Mouse (Mus musculus) ES-E14 (cell line): Measurements from ENCODE around the gene Gm45208.

ENCODE experiments used
- CHD2 ChIP-seq: IDR thresholded peaks from 2 replicates; pipeline ENCODE4 v1.6.1; 2014; ENCODE audit warnings: mild to moderate bottlenecking, low read depth, low read length, inconsistent platforms
- HCFC1 ChIP-seq: IDR thresholded peaks from 2 replicates; pipeline ENCODE4 v1.6.1; 2012; ENCODE audit warnings: low read length, inconsistent platforms, borderline replicate concordance; ENCODE audit not compliant: insufficient read depth
- MAFK ChIP-seq: IDR thresholded peaks from 2 replicates; pipeline ENCODE4 v1.6.1; 2014; ENCODE audit warnings: mild to moderate bottlenecking, low read depth, low read length, inconsistent platforms; ENCODE audit not compliant: insufficient read depth
- ZC3H11A ChIP-seq: IDR thresholded peaks from 2 replicates; pipeline ENCODE4 v1.6.1; 2012; ENCODE audit warnings: low read depth, mild to moderate bottlenecking, inconsistent platforms, low read length, borderline replicate concordance
- ZNF384 ChIP-seq: IDR thresholded peaks from 2 replicates; pipeline ENCODE4 v1.6.1; 2012; ENCODE audit warnings: low read depth, low read length, inconsistent platforms

- peak; percentile 84 for TF ChIP-seq ZNF384
- TF ChIP-seq CHD2, result no peak
- no peak for TF ChIP-seq HCFC1
- no peak for TF ChIP-seq MAFK
- no peak for TF ChIP-seq ZC3H11A
Measured at GRCm38 (mm10) chrX:7762137-7762920, 40.3 kb downstream of the Gm45208 start, which contains the start of gene Tfe3.
